Mouse (Mus musculus): ENCODE measurements around the gene Vma21. TPM values are rescaled to one million over a fixed set of nuclear protein-coding genes. Genes with fewer than 3 reads are reported as not detected.

Gene Vma21
- 21.7 TPM for polyA plus RNA-seq (2015; fragmentation: Illumina TruSeq; extraction: RNeasy Lipid Tissue Mini Kit (QIAGEN cat#74804); ENCODE audit: insufficient read depth, low replicate concordance)

GRCm38 (mm10) chrX:71815631-71816345, at the start of gene Vma21:
Gene Vma21 (plus strand): TSS chrX:71815924.

Other genes starting within 250 kb of the Vma21 start
- not detected for gene Gpr50, start 152.3 kb upstream of the Vma21 start, polyA plus RNA-seq (2015; fragmentation: Illumina TruSeq; extraction: RNeasy Lipid Tissue Mini Kit (QIAGEN cat#74804); ENCODE audit: insufficient read depth, low replicate concordance)
- 0.11 TPM for gene Gm1141, start 105.1 kb downstream of the Vma21 start, polyA plus RNA-seq (2015; fragmentation: Illumina TruSeq; extraction: RNeasy Lipid Tissue Mini Kit (QIAGEN cat#74804); ENCODE audit: insufficient read depth, low replicate concordance)
- 3.3 TPM for gene Prrg3, start 146.7 kb downstream of the Vma21 start, polyA plus RNA-seq (2015; fragmentation: Illumina TruSeq; extraction: RNeasy Lipid Tissue Mini Kit (QIAGEN cat#74804); ENCODE audit: insufficient read depth, low replicate concordance)
- not detected for gene Fate1, start 157.1 kb downstream of the Vma21 start, polyA plus RNA-seq (2015; fragmentation: Illumina TruSeq; extraction: RNeasy Lipid Tissue Mini Kit (QIAGEN cat#74804); ENCODE audit: insufficient read depth, low replicate concordance)
- gene Cnga2, start 175.9 kb downstream of the Vma21 start, polyA plus RNA-seq (2015; fragmentation: Illumina TruSeq; extraction: RNeasy Lipid Tissue Mini Kit (QIAGEN cat#74804); ENCODE audit: insufficient read depth, low replicate concordance), result 0.07 TPM